Mouse (Mus musculus) T-helper 17 cell (primary cell): ENCODE data around the gene Slc25a39.

Source experiments
- in situ Hi-C, 2 experiments: fragments of 300-600 bp; cut with MboI, MseI; formaldehyde crosslinking; loops; 1 replicate in 1 of 2; 2 replicates in 1 of 2; pipeline ENCODE4 v1.15.1; 2025; ENCODE audit warnings: high pct_unique_total_duplicates in 2 of 2

Slc25a39 gene

DNA sequence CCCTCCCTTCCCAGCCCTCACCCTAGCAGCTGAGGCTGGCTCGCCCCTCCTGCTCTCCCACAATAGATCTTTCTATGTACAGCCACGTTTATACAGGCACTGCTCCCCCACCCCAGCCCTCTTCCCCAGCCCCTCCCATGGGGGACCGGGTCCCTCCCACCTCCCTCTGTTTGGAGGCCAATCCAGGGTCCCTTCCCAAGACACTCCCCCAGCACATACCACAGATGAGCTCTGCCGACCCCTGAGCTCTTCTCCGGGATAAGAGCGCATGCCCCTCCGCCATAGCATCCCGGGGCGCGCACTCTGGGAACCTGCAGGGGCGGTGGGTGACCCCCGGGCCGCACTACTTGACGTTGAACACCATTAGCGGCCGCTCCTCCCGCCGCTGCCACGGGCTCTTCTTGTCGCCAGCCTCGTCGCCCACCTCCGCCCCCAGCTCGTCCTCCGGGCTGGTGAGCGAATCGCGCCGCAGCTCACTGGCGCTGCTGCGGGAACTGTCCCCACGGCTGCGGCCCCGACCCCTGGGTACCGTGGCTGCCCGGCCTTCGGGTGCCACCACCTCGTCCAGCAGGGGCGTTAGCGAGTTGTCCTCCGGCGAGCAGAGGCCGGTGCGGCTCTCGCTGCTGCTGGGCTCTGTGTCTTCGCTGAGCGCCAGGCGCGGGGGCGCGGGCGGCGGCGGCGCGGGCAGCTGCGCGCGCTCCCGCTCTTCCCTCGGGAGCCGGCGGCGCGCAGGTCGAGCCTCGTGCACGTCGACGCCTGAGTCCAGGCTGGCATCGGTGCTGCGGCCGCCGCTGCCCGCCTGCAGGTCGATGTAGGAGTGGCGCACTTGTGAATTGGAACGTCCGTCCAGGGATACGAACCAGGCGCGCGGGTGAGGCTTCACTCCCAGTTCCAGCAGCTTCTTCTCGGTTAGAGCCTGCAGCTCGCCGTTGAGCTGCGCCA, 29.6 kb upstream of the Slc25a39 start:
- in situ Hi-C loops = loop anchor here in 1 of 2 experiments (10.0 kb wide), 1 partner anchor 143 kb away; the partner anchor contains the start of gene Atxn7l3

DNA sequence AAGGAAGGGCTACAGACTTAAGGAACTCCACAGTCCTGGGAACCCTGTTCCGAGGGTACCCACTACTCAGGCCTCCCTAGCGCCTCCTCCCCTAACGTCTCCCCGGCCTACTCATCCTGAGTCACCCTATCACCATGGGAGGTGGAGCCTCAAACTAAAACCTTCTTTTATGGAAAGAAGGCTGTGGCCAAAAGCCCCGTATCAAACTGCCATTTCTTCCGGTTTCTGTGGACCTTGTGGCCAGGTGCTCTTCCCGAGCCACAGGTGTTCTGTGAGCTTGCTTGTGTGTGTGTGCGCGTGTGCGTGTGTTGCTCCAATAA, 28.7 kb upstream of the Slc25a39 start:
- in situ Hi-C loops = loop anchor here in 1 of 2 experiments (10.0 kb wide), 1 partner anchor 142 kb away; the partner anchor contains the start of gene Atxn7l3

DNA sequence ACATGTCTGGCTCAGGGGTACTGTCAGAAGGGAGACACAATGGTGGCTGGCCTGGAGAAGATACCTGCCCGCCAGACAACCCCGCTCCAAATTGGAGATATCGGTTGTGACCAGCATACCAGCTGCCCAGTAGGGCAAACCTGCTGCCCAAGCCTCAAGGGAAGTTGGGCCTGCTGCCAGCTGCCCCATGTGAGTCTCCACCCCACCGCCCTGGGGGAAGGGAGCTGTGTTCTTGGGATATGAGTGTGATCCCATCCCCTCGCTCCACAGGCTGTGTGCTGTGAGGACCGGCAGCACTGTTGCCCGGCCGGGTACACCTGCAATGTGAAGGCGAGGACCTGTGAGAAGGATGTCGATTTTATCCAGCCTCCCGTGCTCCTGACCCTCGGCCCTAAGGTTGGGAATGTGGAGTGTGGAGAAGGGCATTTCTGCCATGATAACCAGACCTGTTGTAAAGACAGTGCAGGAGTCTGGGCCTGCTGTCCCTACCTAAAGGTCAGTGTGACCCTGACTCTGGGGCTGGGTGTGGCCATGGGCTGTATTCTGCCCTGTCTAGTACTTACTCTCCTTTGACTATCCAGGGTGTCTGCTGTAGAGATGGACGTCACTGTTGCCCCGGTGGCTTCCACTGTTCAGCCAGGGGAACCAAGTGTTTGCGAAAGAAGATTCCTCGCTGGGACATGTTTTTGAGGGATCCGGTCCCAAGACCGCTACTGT, 28.2 kb upstream of the Slc25a39 start:
- in situ Hi-C loops = loop anchor here in 1 of 2 experiments (10.0 kb wide), 1 partner anchor 141 kb away; the partner anchor contains the start of gene Atxn7l3

DNA sequence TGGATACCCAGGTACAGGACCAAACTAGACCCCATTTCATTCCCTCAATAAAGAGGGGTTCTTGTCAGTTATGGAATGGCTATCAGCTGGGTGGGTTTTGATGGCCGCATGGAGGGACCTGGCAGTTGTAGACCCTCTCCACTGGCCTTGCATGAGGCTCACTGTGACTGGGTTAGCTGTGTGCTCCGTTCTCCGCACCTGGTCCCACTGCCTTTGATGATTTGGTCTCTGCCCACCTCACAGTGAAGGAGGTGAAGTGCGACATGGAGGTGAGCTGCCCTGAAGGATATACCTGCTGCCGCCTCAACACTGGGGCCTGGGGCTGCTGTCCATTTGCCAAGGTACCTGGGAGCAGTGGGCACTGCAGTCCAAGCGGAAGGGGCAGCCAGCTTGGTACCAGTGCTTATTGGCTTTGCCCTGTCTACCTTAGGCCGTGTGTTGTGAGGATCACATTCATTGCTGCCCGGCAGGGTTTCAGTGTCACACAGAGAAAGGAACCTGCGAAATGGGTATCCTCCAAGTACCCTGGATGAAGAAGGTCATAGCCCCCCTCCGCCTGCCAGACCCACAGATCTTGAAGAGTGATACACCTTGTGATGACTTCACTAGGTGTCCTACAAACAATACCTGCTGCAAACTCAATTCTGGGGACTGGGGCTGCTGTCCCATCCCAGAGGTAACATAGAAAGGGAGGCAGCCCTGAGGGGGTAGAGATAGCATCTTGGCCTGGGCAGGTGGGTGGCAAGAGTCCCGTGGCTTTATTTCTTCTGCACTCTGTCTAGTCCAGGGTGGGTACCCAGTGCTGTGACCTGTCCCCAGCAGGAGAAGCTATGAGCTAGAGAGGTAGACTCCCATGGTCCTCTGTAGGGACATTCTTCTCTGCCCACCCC, 27.3 kb upstream of the Slc25a39 start:
- in situ Hi-C loops = loop anchor here (5.0 to 10.0 kb wide), 2 partner anchors 123 to 140 kb away; partner anchors contain the start of gene Atxn7l3 (in 1 of the 2)

DNA sequence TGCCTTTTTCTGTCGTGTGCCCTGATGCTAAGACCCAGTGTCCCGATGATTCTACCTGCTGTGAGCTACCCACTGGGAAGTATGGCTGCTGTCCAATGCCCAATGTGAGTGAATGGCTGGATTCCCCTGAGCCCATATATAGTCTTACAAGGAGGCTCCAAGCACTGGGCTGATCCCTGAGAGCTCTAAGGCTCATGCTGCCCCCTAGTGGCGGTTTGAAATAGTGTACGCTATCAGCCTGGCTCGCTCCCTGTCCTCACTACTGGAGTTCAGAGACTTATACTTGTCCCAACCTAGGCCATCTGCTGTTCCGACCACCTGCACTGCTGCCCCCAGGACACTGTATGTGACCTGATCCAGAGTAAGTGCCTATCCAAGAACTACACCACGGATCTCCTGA, 26.7 kb upstream of the Slc25a39 start:
- in situ Hi-C loops = loop anchor here (5.0 to 10.0 kb wide), 2 partner anchors 122 to 140 kb away; partner anchors contain the start of gene Atxn7l3 (in 1 of the 2)

DNA sequence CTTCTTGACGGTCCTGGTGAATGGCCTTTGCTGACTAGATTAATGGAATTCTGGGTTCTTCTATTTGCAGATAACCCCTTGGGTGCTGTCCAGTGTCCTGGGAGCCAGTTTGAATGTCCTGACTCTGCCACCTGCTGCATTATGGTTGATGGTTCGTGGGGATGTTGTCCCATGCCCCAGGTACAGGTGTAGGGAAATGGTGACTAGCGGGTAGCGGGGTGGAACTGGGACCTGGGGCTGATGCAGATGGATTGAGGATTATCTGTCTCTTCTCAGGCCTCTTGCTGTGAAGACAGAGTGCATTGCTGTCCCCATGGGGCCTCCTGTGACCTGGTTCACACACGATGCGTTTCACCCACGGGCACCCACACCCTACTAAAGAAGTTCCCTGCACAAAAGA, 26.1 kb upstream of the Slc25a39 start:
- in situ Hi-C loops = loop anchor here (5.0 to 10.0 kb wide), 2 partner anchors 122 to 139 kb away; partner anchors contain the start of gene Atxn7l3 (in 1 of the 2)

DNA sequence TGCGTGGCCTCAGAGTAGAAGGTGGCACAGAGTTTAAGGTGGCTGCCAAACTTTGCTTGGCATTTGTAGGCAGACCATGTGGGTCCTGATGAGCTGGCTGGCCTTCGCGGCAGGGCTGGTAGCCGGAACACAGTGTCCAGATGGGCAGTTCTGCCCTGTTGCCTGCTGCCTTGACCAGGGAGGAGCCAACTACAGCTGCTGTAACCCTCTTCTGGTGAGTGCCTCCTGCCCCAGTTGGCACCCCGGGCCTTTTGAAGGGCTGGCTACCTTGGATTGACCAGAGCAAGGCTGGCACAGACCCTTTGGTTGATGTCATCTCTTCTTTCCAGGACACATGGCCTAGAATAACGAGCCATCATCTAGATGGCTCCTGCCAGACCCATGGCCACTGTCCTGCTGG, 25.1 kb upstream of the Slc25a39 start:
- in situ Hi-C loops = loop anchor here (5.0 to 10.0 kb wide), 2 partner anchors 121 to 138 kb away; partner anchors contain the start of gene Atxn7l3 (in 1 of the 2)

DNA sequence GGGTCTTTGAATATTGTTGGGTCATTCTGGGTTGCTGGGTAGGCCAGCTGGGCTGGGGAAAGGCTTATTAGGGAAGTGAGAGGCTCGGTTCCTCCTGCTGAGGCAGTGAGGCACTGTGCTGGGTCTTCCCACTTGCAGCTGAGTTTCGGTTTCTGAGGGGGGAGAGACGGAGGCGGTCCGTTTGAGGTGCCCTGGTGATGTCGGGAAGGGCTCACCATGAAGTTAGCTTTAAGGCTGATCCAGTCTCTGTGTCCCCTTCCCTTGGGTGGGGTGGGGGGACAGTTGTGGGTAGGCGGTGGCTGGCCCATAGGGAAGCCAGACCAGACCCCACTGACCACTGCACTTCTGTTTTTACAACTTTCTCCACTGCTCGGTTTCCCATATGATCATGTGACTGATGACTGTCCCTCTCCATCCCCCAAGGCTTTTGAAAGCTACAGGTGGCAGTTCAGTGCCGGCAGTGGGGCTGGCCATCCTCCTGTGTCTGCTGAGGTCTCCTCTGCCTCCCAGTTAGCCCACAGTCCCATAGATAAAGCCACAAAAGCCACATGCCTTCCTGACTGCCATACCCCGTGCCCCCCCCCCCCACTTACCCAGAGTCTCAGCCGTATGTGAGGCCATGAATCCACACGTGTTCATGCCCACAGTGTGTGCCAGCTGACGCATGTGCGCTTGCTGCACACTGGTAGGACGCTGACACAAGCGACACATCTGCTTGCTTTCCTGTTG, 24.5 kb upstream of the Slc25a39 start:
- in situ Hi-C loops = loop anchor here (5.0 to 10.0 kb wide), 2 partner anchors 120 to 137 kb away; partner anchors contain the start of gene Atxn7l3 (in 1 of the 2)

DNA sequence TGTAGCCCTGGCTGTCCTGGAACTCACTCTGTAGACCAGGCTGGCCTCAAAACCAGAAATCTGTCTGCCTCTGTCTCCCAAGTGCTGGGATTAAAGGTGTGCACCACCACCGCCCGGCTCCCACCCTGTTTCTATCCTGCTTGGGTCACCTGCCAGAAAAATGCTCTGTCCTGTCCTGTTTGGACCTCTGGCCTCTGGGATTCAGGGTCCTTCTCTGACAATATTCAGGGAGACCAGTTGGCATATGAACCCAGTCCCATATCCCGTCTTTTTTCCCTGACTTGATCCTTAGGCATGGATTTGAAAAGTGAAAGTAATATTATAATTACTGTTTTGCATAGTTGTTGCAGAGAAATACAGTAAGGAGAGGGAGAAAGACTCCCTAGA, 24.0 kb upstream of the Slc25a39 start:
- in situ Hi-C loops = loop anchor here (5.0 to 10.0 kb wide), 2 partner anchors 119 to 137 kb away; partner anchors contain the start of gene Atxn7l3 (in 1 of the 2)

DNA sequence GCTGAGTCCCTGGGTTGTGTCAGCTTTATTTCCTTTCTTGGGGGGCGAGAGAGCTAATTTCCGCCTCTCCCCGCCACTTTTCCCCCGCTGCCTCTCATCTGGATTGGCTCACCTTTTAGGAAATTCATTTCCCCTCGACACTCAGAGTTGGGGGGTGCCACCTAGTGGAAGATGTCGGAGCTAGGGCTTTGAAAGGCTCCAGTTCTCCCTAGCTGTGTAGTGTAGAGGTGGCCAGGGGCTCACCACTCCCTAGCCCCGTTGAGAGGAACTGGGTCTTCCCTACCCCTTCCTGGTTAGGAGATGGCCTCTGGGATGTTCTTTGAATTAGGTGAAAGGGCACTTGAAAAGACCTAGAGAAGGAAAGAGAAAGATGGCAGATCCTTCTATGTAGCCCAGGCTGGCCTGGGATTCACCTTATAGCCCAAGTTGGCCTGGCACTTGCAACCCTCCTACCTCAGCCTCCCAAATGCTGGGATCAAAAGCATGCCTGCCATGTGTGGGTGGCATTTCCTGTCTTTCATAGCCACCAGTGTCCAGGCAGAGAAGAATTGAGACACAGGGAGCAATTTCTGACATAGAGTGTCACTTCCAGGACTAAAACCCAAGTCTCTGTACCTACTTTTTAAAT, 23.4 kb upstream of the Slc25a39 start:
- in situ Hi-C loops = loop anchor here (5.0 to 10.0 kb wide), 2 partner anchors 119 to 136 kb away; partner anchors contain the start of gene Atxn7l3 (in 1 of the 2)

DNA sequence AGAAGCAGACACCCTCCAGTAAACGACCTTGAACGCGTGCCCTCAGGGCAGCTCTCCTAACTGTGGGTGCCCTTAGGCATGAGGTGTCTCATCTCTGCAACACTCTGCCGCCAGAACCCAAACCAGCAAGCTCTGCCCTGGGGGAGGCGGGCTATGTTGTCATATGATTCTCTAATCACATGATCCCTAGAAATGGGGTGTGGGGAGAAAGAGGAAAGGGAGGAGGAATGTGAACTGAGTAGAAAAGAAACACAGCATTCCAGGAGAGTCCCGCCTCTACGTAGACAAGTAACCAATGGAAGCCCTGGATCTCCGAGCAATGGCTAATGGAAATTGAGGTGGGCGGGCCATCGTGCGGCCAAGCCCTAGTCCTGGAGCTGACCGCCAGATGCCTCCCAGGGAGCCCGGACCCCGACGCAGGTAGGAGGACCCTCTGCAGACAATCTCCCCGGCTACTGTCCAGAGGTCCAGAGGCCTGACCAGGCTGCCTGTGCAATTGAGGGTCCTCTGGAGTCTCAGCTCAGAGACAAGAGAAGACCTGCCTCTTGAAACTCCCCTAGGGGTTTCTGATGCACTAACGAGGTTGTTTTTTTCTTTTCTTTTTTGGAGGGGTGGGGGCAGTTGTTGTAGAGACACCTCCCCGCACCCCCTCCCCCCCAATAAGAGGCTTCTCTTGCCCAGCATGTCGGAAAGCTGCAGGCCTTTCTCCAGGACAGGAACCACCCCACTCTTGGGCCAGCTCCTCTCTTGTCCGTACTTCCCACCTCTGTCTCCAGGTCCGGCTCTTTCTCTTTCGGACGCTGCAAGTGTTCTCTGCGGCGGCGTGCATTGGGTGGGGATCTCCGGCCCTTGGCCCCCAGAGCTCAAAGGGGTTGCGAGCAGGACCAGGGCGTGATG, 22.6 kb upstream of the Slc25a39 start, which contains the start of gene Grn:
Grn (plus strand) TSS at position 195 of the 897 bp plus-strand sequence.
- in situ Hi-C loops = loop anchor here (5.0 to 10.0 kb wide), 2 partner anchors 118 to 136 kb away; partner anchors contain the start of gene Atxn7l3 (in 1 of the 2)

DNA sequence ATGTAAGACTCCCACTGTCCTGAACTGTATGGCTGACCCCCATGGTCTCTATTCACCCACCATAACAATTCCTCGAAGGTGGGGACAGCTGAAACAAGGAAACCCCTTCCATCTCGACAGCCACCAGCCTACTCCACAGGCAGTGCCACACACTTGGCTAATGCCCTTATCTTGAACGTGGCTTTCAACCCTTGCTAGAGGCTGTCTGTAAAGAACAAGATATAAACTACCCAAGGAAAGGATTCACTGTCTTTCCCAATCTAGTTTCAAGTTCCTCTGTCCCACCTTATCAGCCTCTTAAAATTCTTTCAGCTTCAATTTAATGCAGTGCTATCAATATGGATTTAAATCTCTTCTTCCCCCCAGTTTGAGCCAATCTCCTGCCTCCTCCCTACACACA, 21.8 kb upstream of the Slc25a39 start:
- in situ Hi-C loops = no loop called here

DNA sequence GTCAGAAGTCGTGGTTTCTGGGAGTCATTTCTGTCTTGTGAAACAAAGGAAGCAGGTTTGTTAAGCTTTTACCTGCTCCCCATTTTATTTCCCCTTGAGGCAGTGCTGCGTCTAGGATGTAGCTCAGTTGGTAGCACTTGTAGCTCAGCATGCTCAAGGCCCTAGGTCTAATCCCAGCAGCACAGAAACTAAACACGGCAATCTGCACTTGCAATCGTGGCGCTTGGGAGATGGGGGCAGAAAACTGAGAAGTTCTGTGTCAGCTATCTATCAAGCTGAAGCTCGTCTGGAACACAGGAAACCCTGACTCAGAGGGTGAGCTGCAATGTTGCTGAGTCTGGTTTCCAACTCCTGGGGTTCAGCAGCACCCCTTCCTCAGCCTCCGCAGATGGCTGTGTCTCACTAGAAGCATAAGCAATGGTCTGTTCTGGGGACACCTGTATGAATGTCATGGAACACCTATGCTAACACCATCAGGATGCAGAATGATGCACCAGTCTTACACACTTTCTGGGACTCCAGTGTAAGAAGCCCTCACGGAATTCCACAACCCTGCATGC, 21.3 kb upstream of the Slc25a39 start:
- in situ Hi-C loops = no loop called here

DNA sequence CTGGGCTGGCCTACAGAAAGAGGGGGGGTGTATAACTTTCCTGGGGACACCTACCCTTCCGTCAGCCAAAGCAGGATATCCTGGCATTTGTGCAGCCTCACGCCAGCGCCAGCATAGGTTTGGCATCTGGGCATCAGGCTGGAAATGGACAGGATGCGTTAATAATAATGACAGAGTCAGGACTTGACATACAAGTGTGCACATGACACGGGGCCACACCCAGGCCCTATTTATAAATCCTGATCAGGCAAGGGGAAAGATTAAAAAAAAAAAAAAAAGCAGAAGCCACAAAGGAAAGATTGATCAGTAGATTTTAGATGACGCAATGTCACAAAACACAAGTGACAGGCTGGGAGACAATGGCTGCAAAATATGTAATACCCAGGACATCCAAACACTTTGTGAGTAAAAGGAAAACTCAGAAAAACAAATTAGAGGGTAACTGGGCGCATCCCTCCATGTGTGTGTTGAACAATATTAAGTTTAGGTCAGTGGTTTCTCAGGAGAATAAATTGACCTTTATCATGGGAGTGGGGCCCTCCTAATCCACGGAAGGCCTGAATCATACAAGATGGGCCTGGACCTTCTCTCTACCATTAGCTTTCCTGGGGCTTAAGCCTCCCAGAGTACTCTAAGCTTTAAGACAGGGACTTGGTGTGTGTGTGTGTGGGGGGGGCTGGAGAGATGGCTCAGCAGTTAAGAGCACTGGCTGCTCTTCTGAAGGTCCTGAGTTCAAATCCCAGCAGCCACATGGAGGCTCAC, 18.0 kb upstream of the Slc25a39 start:
- in situ Hi-C loops = no loop called here

DNA sequence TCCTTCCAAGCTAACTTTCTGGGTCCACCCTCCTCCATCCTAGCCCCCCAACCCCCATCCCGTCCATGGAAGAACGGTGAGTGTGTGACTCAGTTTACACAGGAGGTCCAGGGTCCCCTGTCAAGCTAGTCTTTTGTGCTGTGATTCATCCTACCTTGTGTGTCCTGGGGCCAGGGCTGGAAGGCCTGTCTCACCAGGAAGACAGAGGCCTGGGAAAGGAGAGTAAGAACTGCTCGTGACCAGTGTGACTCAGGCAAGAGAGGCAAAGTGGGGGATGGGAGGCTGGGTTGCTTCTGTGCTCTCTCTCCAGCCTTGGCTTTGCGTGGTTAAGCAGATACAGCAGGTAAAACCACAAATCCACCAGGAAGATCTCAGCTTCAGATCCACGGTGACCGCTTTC, 16.9 kb upstream of the Slc25a39 start:
- in situ Hi-C loops = no loop called here

DNA sequence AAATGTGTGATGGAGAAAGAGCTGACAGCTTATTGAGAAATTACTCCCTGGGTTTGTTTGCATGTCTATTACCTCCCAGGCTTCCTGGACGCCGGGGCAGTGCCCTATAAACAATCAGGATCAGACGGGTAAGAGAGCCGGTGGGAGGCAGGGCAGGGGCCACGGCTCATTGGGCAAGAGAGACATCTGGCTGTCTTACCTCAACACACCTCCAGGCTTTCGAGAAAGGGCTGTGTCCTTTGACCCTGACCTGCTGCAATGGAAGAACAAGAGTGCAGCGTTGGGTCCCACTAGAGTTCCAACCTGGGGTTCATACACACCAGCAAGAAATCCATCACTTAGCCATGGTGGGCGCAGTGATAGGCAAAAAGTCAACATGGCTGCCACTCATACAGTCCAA, 13.8 kb upstream of the Slc25a39 start:
- in situ Hi-C loops = no loop called here

DNA sequence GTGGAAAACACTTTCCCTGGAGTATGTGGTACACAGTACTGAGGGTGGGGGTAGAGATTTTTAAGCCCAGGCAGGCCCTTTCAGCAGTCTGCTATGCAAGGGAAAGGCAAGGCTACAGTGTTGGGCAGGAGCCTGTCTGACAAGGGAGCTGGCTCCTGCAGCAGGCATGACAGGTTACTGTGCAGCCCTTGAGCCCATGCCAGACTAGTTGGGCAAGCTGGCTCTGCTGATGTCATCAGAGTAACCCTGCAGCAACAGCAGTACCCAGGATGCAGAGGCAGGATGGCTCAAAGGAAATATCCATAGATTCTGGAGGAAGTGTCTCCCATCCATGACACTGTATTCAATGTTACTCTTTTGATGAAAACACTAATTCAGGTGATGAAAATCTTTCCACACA, 11.1 kb upstream of the Slc25a39 start:
- in situ Hi-C loops = no loop called here
